Mouse (Mus musculus) olfactory bulb, adult 2 months (tissue): ENCODE measurements at regions not wholly inside any gene's neighbourhood (a gene's known extent, or its start where the extent isn't known, plus 50 kb on each side); places are given as distances from the start of the nearest gene placed in this dataset.

Source experiments
- CTCF ChIP-seq: fragments of 200-500 bp; IDR thresholded peaks from 2 replicates; pipeline ENCODE4 v1.5.1; 2012; ENCODE audit warnings: low read depth, mild to moderate bottlenecking, low read length, moderate library complexity; ENCODE audit not compliant: insufficient read depth
- POLR2A ChIP-seq: fragments of 200-500 bp; IDR thresholded peaks from 2 replicates; pipeline ENCODE4 v1.6.1; 2012; ENCODE audit warnings: mild to moderate bottlenecking, low read depth, low read length, moderate library complexity; ENCODE audit not compliant: insufficient read depth

- TF ChIP-seq CTCF (no peak), POLR2A (no peak)
These were observed 196.2 kb downstream of the Fzd1 start for GRCm38 (mm10) chr5:4561661-4562060.
